Mouse (Mus musculus) embryo, embryonic 9.5 days (tissue): ENCODE results near the gene Orm3.
A peak's percentile ranks its signal among the peaks of the same experiment; 100 is the strongest.

Source experiments
- DNase-seq: peaks from one replicate; pipeline ENCODE4 v3.0.0-alpha.2; 2017; ENCODE audit errors: extremely low spot score

Orm3 gene

DNA sequence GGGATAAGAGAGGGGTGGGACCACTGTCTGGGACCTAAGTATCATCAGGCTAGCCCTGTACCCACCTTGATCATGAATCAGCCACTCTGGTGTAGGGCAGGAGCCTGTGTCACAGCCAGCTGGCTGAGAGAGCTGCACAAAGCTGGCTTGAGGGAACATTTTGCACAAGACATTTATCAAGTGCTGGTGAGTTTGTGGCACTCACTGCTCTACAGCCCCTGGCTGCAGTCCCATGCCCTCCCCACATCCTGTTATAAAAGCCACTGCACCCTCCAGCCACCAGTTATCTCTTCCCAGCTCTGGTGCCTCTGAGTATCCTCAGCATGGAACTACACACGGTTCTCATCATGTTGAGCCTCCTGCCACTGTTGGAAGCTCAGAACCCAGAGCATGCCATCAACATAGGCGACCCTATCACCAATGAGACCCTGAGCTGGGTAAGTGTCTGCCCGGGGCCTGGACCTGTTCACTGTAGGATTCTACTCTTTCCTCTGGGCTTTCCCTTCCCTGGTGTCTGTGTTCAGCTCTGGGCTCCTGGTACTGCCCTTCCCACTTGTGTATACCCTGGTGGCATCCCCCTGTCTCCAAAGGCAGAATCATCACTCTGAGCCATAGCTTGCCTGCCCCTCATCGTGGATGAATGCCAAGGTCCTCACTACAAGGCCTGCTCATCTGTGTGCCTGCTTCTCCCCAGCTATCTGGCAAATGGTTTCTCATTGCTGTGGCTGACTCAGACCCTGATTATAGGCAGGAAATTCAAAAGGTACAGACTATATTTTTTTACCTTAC lies at the start of gene Orm3:
Gene Orm3, plus strand, starts transcription at position 286 of the 789 bp plus-strand sequence.
- DNase-seq, result no peak

DNA sequence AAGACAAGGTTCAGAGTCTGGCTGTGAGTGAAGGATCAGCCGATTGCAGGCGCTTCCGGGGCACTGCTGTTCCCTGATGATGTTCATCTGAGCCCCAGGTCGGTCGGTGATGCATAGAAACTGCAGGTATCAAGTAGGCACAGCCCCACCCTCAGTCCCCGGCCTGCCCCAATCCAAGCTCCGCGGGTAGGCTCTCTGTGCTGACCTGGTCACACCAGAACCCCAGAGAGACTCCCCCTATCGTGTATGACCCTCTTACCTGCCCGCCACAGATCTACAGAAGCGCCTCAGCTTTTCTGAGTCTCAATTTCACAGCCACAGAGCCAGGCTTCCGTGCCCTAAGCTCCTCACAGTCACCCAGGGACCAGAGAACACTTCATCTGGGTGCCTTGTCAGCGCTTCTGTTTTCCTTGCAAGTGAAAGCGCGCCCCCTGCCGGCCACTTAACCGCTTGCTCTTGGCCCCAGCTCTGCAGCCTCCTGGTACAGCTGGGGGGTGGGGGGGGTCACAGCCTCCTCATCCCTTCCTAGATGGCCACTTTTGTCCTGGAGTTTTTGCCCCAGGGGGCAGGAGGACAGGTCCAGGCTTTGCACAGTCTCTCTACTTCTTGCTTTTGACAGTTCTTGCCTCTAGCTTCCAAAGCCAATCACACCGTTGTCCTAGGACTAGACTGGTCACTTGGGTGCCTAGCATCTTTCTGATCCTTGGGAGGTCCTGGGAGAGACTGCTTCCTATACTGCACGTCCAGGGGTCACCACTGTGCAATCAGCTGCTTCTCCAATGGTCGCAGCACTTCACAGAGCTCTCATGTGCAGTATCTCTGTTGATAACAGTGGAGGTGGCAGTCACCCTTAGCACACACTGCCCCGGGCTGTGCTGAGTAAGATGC lies 48.5 kb upstream of the Orm3 start:
- peak; percentile 83 for DNase-seq

DNA sequence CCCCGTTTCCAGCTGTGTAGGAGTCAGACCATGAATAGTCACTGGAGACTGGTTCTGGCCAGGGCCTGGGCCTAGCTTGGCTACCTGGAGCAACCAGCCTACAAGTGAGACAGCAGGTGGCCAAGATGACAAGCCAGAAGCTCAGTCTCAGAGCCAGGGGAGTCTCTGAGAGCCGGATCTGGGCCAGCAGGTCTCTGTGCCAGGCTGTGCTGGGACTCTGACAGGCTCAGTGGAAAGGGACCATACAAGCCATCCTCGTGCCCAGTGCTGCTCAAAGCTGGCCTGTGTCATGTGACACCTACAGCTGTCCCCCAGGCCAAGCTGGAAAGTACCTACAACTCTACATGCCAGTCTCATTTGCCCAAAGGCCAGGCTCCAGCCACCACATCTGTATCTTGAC lies 47.6 kb upstream of the Orm3 start:
- DNase-seq, result no peak

DNA sequence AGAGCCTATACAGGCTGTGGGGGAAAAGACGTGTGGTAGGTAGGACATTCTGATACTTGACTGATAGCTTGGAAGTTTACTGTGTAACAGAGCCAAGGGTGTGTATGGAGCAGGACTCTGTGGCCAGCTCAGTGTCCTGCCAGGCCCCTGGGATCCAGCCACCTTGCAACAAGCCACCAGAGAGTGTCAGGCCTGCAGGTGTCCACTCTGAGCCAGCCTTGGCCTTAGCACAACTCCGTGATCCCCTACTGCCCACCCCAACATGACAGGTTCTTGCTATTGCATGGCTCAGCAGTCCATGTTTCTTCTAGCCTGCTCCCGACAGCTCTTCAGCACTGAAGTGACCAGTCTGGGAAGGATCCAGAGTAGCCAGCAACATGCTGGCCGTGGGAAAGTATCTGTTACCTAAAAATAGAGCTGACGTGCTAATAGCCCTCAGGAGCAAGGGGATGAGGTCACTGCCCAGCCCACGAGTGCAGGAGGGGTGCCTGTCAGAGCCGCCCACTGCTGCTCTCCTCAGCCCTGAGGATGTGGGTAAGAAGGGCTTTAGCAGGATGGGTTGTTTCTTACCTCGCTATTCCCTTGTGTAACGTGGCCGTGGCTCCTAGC lies 45.6 kb upstream of the Orm3 start:
- no peak for DNase-seq

DNA sequence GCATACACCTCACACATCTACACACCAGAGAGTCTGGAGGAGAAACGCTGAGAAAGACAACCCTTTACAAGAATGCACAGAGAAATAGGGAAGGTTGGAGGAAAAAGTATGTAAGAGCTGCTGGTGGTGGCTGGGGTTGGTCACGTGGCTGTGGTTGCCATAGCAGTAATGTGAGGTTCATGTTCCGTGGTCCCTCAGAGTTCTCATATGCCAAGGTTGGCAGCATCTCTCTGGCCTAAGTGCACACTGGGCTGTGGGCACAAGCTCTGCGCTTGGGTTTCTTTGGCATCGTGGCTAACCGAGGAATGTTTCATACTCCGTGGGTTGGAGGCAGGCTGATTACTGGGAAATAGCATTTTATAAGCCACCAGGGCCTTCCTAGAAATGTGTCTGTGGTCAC lies 44.5 kb upstream of the Orm3 start:
- no peak for DNase-seq

DNA sequence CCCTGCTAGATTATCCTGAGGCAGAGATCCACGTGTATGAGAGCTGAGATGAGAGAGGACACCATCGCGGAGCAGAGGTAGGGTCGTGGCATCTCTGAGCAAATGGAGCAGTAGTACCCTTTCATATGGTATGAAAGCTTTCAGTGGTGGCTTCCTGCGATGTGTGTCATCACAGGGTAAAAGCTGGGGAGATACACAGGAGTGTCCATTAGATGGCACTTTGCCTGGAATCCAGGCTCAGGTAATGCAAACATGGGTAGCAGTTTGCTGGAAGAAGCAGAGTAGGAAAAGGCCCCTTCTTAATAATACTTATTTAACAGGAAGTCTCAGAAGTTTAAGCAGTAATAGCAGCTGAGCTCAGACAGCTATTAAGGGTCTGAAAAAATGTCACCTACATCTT lies 41.9 kb upstream of the Orm3 start:
- DNase-seq, result no peak

DNA sequence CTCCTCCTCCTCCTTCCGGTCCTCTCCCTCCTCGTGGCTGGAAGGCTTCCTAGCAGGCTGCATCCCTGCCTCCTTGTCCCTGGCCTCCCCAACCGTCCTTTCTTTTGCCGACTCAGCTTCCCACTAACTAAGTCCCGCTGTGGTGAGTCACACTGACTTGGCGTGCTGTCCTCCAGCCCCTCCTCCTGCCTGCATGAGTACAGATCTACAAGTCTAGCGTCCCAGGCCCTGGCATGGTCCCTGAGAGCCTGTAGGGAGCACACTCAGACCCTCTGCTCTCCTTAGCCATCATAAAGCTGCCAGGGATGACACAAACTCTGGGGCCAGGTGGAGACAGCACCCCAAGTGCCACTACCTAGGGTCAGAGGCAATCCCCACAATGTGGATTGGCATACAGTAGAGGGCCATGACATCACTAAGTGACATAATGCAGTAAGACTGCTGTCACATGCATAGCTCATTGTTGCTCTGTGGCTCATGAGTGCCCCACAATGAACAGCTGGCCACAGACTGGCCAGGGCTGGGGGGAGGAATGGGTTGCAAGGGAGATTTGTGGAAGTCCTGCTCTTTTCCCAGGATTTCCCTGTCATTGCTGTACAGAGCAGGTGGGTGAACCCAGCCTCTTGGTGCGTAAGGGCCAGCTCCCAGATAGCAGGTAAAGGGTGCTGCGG lies 39.8 kb upstream of the Orm3 start:
- DNase-seq, result no peak

DNA sequence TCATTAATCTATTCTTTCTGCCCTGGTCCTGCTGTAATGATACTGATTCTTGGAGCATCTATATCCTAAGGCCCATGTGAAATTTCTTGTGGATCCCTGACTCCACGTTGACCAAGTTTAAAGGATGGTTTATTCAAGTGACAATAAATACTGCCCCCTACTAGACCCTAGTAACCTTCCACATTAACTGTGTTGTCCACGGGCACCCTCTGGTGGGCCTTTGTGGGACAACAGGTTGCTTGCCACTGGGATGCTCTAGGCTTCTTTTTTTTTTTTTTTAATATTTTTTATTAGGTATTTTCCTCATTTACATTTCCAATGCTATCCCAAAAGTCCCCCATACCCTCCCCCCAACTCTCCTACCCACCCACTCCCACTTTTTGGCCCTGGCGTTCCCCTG lies 36.4 kb upstream of the Orm3 start:
- DNase-seq, result peak; percentile 40

DNA sequence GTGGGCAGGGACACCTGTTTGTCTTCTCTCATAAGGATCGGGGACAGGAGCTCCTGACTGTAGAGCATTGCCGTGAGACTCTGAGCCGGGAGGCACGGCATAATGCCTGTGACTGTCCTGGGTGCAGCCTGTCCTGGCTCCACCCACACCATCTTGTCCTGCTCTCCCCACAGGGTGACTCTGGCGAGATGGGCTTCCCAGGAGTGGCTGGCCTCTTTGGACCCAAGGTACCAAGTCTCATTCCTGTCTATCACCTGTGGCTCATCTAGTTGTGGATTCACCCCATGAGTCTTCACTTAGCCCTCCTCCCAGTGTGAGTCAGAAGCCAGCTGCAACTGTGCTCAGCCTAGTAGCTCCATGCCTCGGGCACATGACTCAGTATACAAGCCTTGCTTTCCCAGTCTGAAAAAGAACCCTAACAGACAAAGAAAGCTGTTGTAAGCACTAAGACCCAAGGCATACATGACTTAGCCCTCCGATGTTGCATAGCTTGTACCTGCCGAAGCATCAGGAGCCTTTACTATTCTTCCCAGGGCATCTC lies 32.6 kb upstream of the Orm3 start:
- DNase-seq, result no peak

DNA sequence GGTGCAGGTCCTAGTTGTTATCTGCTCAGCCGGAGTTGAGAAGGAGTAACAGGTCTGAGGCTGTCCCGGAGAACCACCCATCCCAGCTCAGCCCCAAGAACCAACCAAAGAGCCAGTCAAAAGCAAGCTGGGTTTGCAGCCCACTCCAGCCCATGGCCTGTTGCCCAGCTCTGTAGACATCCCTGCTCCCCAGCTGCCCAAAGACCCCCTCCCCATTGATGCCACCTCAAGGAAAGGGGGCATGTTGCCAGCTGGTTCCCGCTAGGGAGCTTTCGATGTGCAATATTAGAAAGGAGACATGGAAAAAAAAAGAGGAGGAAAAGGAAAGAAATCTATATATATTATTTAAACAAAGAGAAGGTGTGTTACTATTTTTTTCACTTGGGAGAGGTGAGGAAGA lies 22.6 kb upstream of the Orm3 start:
- DNase-seq, result no peak

DNA sequence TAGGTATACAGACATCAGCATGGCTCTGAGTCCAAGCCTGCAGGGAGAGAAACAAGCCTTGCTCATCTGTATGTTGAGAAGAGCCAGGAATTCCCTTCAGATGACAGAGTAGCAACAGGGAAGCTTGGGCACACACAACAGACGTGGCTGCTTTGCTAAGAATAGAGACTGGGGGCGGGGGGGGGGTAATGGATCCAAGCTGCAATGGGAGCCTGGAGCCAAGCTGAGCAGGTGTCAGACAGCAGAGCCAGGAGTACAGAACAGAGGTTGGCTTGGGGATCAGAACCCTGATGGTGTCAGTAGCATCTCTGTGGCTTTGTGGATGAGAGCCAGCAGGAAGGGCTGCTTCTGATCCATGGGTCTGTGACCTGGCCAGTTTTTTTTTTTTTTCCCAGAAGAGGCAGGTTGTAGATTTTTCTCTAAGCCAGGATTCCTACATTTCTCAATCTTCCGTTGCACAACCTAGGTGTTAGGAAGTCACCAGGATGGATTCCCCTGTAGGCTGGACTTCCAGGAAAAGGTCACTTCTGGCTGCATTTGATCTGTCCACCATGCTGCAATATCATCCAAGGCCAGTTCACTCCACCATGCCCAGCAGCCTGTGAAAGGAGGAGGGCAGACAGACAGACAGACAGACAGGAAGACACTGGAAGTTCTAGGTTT lies 17.4 kb upstream of the Orm3 start:
- no peak for DNase-seq

DNA sequence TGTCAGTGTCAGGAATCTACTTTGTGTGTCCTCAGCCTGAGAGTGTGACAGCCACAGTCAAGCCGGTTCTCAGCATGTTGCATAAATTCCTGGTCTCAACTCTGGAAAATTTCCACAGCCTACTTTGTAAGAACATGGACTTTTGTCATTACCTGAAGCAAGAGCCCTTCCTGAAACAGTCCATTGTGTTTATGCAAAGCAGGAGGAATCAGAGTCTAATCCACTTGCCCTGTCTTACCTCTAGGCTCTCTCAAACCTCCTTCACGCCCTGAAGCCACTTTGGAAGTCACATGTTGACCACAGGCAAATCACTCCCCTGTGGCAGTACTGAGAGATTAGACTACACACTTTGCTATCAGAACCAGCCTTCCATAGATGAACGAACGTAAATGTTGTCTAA lies 13.5 kb upstream of the Orm3 start:
- DNase-seq, result no peak

DNA sequence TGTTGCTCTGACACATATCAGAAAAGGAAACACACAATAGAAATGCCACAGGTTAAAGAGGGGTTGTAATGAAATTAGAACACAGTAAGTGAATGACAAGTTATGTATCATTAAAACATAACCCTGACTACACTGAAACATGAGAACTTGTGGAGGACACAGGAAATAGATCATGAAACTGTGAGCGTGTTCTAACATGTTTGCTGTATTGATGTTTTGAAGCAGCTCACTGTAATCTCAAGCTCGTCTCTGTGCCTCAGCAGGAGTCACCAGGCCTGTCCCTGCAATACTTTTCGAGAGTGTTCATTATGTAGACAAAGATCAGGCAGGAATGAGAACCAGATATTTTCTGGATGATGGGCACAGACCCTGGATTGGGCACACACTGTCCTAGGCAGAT lies 12.4 kb upstream of the Orm3 start:
- DNase-seq, result no peak

DNA sequence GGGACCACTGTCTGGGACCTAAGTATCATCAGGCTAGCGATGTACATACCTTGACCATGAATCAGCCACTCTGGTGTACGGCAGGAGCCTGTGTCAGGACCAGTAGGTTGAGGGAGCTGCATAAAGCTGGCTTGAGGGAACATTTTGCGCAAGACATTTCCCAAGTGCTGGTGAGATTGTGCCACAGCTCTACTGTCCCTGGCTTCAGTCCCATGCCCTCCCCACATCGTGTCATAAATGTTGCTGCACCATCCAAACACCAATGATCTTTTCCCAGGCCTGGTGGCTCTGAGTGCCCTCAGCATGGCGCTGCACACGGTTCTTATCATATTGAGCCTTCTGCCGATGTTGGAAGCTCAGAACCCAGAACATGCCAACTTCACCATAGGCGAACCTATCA lies 11.7 kb upstream of the Orm3 start, which contains the start of gene Orm1:
Gene Orm1, plus strand, starts transcription at position 266 of the 400 bp plus-strand sequence.
- no peak for DNase-seq

DNA sequence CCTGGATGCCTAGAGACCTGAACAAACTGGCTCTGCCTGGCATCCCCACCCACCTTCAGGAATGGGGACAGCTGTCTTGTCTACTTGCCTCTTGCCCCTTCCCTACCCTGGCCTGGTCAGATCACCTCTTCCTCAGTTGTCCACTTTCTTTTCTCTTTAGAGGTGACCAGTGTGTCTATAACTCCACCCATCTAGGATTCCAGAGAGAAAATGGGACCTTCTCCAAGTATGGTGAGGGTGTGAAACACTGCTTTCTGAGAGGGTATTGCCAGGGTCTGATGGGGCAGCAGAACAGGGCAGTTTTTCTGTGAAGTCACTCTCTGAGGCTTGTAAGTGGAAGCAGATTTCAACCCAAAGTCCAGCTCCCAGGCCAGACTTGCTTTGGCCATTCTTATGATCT lies 10.7 kb upstream of the Orm3 start:
- DNase-seq, result no peak

DNA sequence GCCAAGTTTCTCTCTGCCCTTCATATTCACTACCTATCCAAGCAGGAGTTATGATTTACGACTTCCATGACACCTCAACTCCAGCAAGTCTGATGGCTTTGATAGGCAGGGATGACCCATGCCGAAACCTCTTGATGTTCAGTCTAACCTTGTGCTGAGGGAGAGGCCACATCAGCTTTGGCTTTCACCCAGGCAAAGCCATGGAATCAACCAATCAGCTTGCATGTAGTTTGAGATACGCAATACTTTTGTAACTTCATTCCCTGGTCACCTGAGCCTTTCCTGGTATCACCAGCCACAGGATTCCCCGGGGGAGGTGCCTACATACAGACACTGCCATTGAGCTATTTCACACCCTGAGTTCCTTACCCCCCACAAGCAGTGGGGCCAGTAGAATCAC lies 9.3 kb upstream of the Orm3 start:
- no peak for DNase-seq

DNA sequence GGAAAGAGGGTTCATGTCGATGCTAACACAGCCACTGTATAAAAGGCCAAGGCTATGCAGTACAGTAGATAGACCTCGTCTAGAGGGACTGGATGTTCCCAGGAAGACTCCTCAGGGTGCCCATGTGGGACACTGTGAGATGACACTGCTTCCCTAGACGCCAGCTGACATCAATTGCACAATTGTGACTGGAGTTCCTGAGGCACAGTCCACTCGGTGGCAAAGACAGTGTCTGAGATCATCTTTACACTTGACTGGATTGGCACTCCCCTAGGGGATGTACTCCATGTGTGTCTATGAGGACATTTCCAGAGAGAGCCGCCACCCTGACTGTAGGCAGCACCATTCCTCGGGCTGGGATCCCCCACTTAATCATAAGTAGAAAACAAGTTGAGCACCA lies 7.4 kb upstream of the Orm3 start:
- no peak for DNase-seq

DNA sequence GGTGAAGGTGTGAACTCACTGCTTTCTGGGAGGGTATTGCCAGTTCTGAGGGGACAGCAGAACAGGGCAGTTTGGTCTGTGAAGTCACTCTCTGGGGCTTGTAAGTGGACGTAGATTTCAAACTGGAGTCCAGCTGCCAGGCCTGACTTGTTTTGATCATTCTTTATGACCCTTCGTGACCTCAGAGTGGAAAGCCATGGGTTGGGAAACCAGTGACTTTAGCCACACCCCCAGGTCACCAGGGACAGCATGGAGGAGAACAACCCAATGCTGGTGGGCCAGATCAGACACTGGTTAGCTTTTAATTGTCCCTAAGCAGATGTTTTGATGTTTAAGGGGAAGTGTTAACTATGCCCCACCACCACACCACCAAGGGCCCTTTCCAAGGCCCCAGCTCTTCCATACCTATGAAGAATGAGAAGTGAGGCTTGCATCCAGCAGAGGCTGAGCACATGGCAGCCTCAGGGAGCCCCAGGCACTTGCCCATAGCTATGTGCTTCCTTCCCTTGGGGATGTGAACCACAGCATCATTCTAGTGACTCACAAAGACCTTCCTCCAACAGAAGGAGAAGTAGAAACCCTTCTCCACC lies 1.1 kb downstream of the Orm3 start:
- no peak for DNase-seq

DNA sequence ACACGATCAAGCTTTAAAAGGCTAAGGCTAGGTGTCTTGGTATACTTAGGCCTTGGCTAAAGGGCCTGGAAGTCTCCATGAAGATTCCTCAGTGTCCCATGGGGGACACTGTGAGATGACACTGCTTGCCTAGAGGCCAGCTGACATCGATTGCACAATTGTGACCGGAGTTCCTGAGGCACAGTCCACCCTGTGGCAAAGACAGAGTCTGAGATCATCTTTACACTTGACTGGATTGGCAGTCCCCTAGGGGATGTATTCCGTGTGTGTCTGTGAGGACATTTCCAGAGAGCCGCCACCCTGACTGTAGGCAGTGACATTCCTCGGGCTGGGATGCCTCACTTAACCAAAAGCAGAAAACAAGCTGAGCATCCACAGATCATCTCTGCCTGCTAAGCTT lies 3.9 kb downstream of the Orm3 start:
- DNase-seq, result no peak

DNA sequence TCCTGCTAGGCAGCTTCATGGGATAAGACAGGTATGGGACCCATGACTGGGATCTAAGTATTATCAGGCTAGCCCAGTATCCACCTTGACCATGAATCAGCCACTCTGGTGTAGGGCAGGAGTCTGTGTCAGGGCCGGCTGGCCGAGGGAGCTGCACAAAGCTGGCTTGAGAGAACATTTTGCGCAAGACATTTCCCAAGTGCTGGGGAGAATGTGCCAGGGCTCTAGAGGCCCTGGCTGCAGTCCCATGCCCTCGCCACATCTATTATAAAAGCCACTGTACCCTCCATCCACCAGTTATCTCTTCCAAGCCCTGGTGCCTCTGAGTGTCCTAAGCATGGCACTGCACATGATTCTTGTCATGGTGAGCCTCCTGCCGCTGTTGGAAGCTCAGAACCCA lies 6.2 kb downstream of the Orm3 start, which contains the start of gene Orm2:
Gene Orm2, plus strand, starts transcription at position 300 of the 400 bp plus-strand sequence.
- no peak for DNase-seq

DNA sequence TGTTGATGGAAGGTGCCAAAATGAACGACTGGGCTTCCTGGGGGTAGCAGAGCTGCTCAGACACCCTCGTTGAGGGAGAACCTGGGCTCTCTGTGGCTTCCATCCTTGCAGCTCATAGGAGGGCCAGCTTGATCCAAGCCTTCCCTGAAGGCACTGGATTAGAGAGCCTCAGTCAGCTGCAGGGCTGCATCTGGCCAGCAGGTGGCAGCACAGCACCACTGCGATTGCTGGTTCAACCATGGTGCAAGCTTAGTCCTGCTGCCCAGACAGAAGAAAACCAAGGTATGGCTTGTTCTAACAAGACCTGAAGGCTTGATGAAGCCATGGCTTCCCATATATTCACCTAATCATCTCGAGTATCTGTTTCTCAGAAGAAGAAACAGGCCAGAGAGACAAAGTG lies 12.6 kb downstream of the Orm3 start:
- DNase-seq, result peak; percentile 81
